Mouse (Mus musculus) CH12.LX (cell line): ENCODE data around the gene Cd55. TPM values are rescaled to one million over a fixed set of nuclear protein-coding genes. Genes with fewer than 3 reads are reported as not detected.

Experiments
- DNase-seq: peaks from one replicate; pipeline ENCODE4 v3.0.0-alpha.2; 2013; ENCODE audit errors: extremely low read depth
- H3K27ac ChIP-seq: 2 replicates; pipeline ENCODE4 v1.5.1; 2012; ENCODE audit warnings: low read depth, mild to moderate bottlenecking, control low read depth, moderate library complexity; ENCODE audit not compliant: insufficient read depth
- H3K27me3 ChIP-seq: replicated peaks from 2 replicates; pipeline ENCODE3; 2012; ENCODE audit warnings: inconsistent platforms
- H3K36me3 ChIP-seq, 2 experiments: replicated peaks in 1 of 2; 2 replicates each; pipeline versions ENCODE3 to v1.6.1; 2012; ENCODE audit warnings: inconsistent platforms in 1 of 2, low read length in 1 of 2, mild to moderate bottlenecking in 1 of 2, mixed read lengths in 1 of 2, moderate library complexity in 1 of 2; ENCODE audit not compliant: control insufficient read depth in 1 of 2, insufficient read depth in 1 of 2
- H3K4me1 ChIP-seq, 2 experiments: 2 replicates each; pipeline ENCODE4 v1.6.1; 2012; ENCODE audit warnings: inconsistent platforms in 1 of 2, moderate library complexity in 1 of 2; ENCODE audit not compliant: insufficient read depth in 2 of 2, control insufficient read depth in 1 of 2
- H3K4me2 ChIP-seq: 2 replicates; pipeline ENCODE4 v1.6.1; 2012; ENCODE audit warnings: low read depth, mild to moderate bottlenecking, control low read depth; ENCODE audit not compliant: poor library complexity, insufficient read depth, severe bottlenecking
- H3K4me3 ChIP-seq, 3 experiments: fragments of 150-350 bp in 1 of 3; sonication (generic) in 1 of 3; replicated peaks in 1 of 3; 2 replicates each; pipeline versions ENCODE3 to v1.5.1; 2011 to 2012; ENCODE audit warnings: low read depth in 2 of 3, low read length in 2 of 3, mild to moderate bottlenecking in 2 of 3, moderate library complexity in 2 of 3, control low read depth in 1 of 3, improper control_type of control experiment in 1 of 3, inconsistent platforms in 1 of 3, mixed read lengths in 1 of 3; ENCODE audit not compliant: poor library complexity in 1 of 3
- H3K79me2 ChIP-seq: replicated peaks from 2 replicates; pipeline ENCODE4 v1.6.1; 2012; ENCODE audit warnings: mild to moderate bottlenecking, moderate library complexity; ENCODE audit not compliant: control insufficient read depth, poor library complexity, insufficient read depth, severe bottlenecking; ENCODE audit errors: extremely low read depth
- H3K9ac ChIP-seq: 2 replicates; pipeline ENCODE4 v1.6.1; 2012; ENCODE audit warnings: low read depth, mild to moderate bottlenecking, control low read depth, moderate library complexity; ENCODE audit not compliant: insufficient read depth
- H3K9me3 ChIP-seq: replicated peaks from 2 replicates; pipeline ENCODE3; 2012; ENCODE audit warnings: low read length, inconsistent platforms, mixed read lengths
- BHLHE40 ChIP-seq: IDR thresholded peaks from 2 replicates; pipeline ENCODE4 v1.6.1; 2011; ENCODE audit warnings: mild to moderate bottlenecking, low read depth, low read length, improper control_type of control experiment
- CHD1 ChIP-seq: IDR thresholded peaks from 2 replicates; pipeline ENCODE4 v1.6.1; 2012; ENCODE audit warnings: low read depth, low read length, improper control_type of control experiment, inconsistent platforms
- CHD2 ChIP-seq: IDR thresholded peaks from 2 replicates; pipeline ENCODE4 v1.6.1; 2011; ENCODE audit warnings: low read length, improper control_type of control experiment
- CTCF ChIP-seq, 2 experiments: IDR thresholded peaks in 1 of 2; conservative IDR thresholded peaks in 1 of 2; 2 replicates each; pipeline ENCODE4 v1.5.1; 2011 to 2012; ENCODE audit warnings: low read depth in 2 of 2, low read length in 2 of 2, improper control_type of control experiment in 1 of 2, inconsistent platforms in 1 of 2, mild to moderate bottlenecking in 1 of 2, moderate library complexity in 1 of 2
- E2F4 ChIP-seq: IDR thresholded peaks from 2 replicates; pipeline ENCODE4 v1.6.1; 2011; ENCODE audit warnings: low read depth, low read length, improper control_type of control experiment; ENCODE audit not compliant: insufficient replicate concordance
- ELF1 ChIP-seq: IDR thresholded peaks from 2 replicates; pipeline ENCODE4 v1.6.1; 2014; ENCODE audit warnings: low read depth, mild to moderate bottlenecking, inconsistent platforms, low read length, improper control_type of control experiment
- ETS1 ChIP-seq: conservative IDR thresholded peaks from 2 replicates; pipeline ENCODE4 v1.6.1; 2012; ENCODE audit warnings: low read depth, mild to moderate bottlenecking, inconsistent platforms, low read length, improper control_type of control experiment, moderate library complexity
- GABPA ChIP-seq: IDR thresholded peaks from 2 replicates; pipeline ENCODE4 v1.6.1; 2012; ENCODE audit warnings: low read depth, low read length, improper control_type of control experiment, inconsistent platforms; ENCODE audit not compliant: insufficient replicate concordance
- IRF4 ChIP-seq: IDR thresholded peaks from 2 replicates; pipeline ENCODE4 v1.6.1; 2014; ENCODE audit warnings: low read depth, mild to moderate bottlenecking, inconsistent platforms, low read length, improper control_type of control experiment
- JUN ChIP-seq: IDR thresholded peaks from 2 replicates; pipeline ENCODE4 v1.6.1; 2011; ENCODE audit warnings: low read depth, mild to moderate bottlenecking, low read length, improper control_type of control experiment, moderate library complexity; ENCODE audit not compliant: insufficient read depth
- MAFK ChIP-seq: IDR thresholded peaks from 2 replicates; pipeline ENCODE4 v1.6.1; 2011; ENCODE audit warnings: low read length, improper control_type of control experiment; ENCODE audit not compliant: insufficient replicate concordance
- MAZ ChIP-seq: IDR thresholded peaks from 2 replicates; pipeline ENCODE4 v1.6.1; 2012; ENCODE audit warnings: low read depth, mild to moderate bottlenecking, inconsistent platforms, low read length, improper control_type of control experiment, moderate library complexity
- MEF2A ChIP-seq: IDR thresholded peaks from 2 replicates; pipeline ENCODE4 v1.6.1; 2014; ENCODE audit warnings: low read depth, mild to moderate bottlenecking, inconsistent platforms, low read length, improper control_type of control experiment, borderline replicate concordance
- MXI1 ChIP-seq: IDR thresholded peaks from 2 replicates; pipeline ENCODE4 v1.6.1; 2011; ENCODE audit warnings: mild to moderate bottlenecking, low read depth, low read length, improper control_type of control experiment
- MYC ChIP-seq: IDR thresholded peaks from 2 replicates; pipeline ENCODE4 v1.6.1; 2011; ENCODE audit warnings: low read depth, mild to moderate bottlenecking, improper control_type of control experiment, low read length
- NELFE ChIP-seq: IDR thresholded peaks from 2 replicates; pipeline ENCODE4 v1.6.1; 2011; ENCODE audit warnings: low read depth, low read length, improper control_type of control experiment
- NRF1 ChIP-seq: IDR thresholded peaks from 2 replicates; pipeline ENCODE4 v1.6.1; 2014; ENCODE audit warnings: low read depth, mild to moderate bottlenecking, inconsistent platforms, low read length, improper control_type of control experiment, moderate library complexity
- PAX5 ChIP-seq: IDR thresholded peaks from 2 replicates; pipeline ENCODE4 v1.6.1; 2012; ENCODE audit warnings: low read length, inconsistent platforms, mixed read lengths
- POLR2AphosphoS2 ChIP-seq: IDR thresholded peaks from 2 replicates; pipeline ENCODE4 v1.6.1; 2011; ENCODE audit warnings: low read depth, low read length, improper control_type of control experiment
- RAD21 ChIP-seq: IDR thresholded peaks from 2 replicates; pipeline ENCODE4 v1.6.1; 2011; ENCODE audit warnings: low read depth, mild to moderate bottlenecking, low read length, improper control_type of control experiment, moderate library complexity
- RCOR1 ChIP-seq: conservative IDR thresholded peaks from 2 replicates; pipeline ENCODE4 v1.6.1; 2012; ENCODE audit warnings: low read depth, mild to moderate bottlenecking, inconsistent platforms, low read length, improper control_type of control experiment
- SIN3A ChIP-seq: IDR thresholded peaks from 2 replicates; pipeline ENCODE4 v1.6.1; 2012; ENCODE audit warnings: low read length, improper control_type of control experiment, inconsistent platforms
- SMC3 ChIP-seq: IDR thresholded peaks from 2 replicates; pipeline ENCODE4 v1.6.1; 2011; ENCODE audit warnings: low read depth, low read length, improper control_type of control experiment
- TBP ChIP-seq: conservative IDR thresholded peaks from 2 replicates; pipeline ENCODE4 v1.6.1; 2011; ENCODE audit warnings: low read depth, low read length, improper control_type of control experiment
- TCF12 ChIP-seq: IDR thresholded peaks from 2 replicates; pipeline ENCODE4 v1.6.1; 2014; ENCODE audit warnings: low read depth, mild to moderate bottlenecking, inconsistent platforms, low read length, improper control_type of control experiment
- UBTF ChIP-seq: IDR thresholded peaks from 2 replicates; pipeline ENCODE4 v1.6.1; 2012; ENCODE audit warnings: low read depth, mild to moderate bottlenecking, inconsistent platforms, low read length, improper control_type of control experiment, moderate library complexity
- USF1 ChIP-seq: IDR thresholded peaks from 2 replicates; pipeline ENCODE4 v1.6.1; 2014; ENCODE audit warnings: low read depth, mild to moderate bottlenecking, inconsistent platforms, low read length, improper control_type of control experiment
- USF2 ChIP-seq: conservative IDR thresholded peaks from 2 replicates; pipeline ENCODE4 v1.6.1; 2011; ENCODE audit warnings: low read depth, low read length, improper control_type of control experiment
- ZC3H11A ChIP-seq: IDR thresholded peaks from 2 replicates; pipeline ENCODE4 v1.6.1; 2012; ENCODE audit warnings: low read depth, mild to moderate bottlenecking, inconsistent platforms, low read length, improper control_type of control experiment
- ZKSCAN1 ChIP-seq: IDR thresholded peaks from 2 replicates; pipeline ENCODE4 v1.6.1; 2012; ENCODE audit warnings: low read depth, inconsistent platforms, low read length, improper control_type of control experiment, borderline replicate concordance
- ZMIZ1 ChIP-seq: IDR thresholded peaks from 2 replicates; pipeline ENCODE4 v1.6.1; 2012; ENCODE audit warnings: low read depth, mild to moderate bottlenecking, inconsistent platforms, low read length, improper control_type of control experiment
- ZNF384 ChIP-seq: IDR thresholded peaks from 2 replicates; pipeline ENCODE4 v1.6.1; 2012; ENCODE audit warnings: low read depth, low read length, improper control_type of control experiment, inconsistent platforms
- dilution Hi-C: fragments of 300-500 bp; cut with MboI; formaldehyde crosslinking; loops from 2 replicates; pipeline ENCODE4 v1.14.3; 2020; ENCODE audit warnings: low sequenced_read_pairs; ENCODE audit not compliant: extremely low pct_unique_long_range_greater_than_20kb, extremely low pct_ligation_motif_present
- in situ Hi-C: fragments of 300-500 bp; cut with MboI; formaldehyde crosslinking; loops from 3 replicates; pipeline ENCODE4 v1.14.3; 2019; ENCODE audit warnings: low sequenced_read_pairs, low pct_ligation_motif_present, low pct_unique_long_range_greater_than_20kb, mixed read lengths
- polyA plus RNA-seq: library from polyadenylated mRNA; unstranded; fragments of >175 nt; gene quantifications from 2 replicates; pipeline ENCODE4 v1.2.1, GENCODE M21; 2012; ENCODE audit warnings: low read depth; ENCODE audit not compliant: insufficient read length
- total RNA-seq, 2 experiments: library from RNA; depleted of rRNA; stranded (reverse); fragments of 300-350 nt in 1 of 2; fragments of >200 nt in 1 of 2; gene quantifications; 2 replicates each; pipeline ENCODE4 v1.2.3; 2012 to 2014

The Cd55 gene
- 0.25 and 1.0 TPM in 2 replicates for total RNA-seq (2012; rRNA removed)
- total RNA-seq (2014; rRNA removed) = 1.5 and 1.7 TPM in 2 replicates
- 1.1 and 1.8 TPM in 2 replicates for polyA plus RNA-seq

DNA sequence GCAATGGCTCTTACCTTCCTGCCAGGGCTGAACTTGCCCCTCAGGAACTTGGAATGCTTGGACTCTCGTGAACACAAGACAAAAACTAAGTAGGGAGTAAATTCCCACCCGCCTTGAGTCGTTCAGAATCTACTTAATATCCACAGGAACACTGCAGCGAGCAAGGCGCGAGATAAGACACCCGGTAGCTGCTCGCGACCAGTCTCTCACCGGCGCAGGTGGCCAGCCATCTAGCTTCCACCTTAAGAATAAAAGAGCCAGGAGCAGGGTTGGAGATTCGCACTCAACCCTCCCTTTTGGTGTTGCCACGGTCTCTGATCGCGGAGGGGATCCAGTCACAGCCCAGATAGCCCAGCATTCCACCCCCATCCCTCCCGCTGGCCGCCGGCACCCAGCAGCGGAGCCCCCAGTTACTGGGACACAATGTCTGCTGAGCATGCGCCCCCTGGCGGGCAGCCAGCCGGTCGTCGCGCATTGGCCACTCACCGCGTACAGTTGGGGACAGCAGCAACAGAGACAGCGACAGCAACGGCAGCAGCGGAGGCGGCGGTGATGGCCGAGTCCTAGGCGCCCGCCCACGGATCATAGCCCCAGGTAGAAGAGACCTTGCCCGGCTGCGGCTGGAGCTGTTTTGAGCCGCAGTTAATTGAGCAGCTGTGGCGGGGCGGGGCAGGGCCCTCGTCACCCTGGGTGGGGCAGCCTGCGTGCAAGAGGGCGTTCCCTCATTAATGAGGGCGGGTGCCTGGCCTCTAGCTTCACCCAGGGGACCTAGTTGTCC lies at the start of gene Cd55:
TSS of gene Cd55 (minus strand) at position 661 of the 778 bp plus-strand sequence.
- Histone ChIP-seq H3K27ac (no peak within 1 kb of the TSS), H3K9ac (peak within 1 kb of the TSS; percentile 5; the same call in 1 of the 2 replicates), H3K4me2 (peak within 1 kb of the TSS; percentile 83), H3K36me3 (no peaks in the 10 kb centered on the region)
- dilution Hi-C loops = no loop called here
- in situ Hi-C loops = no loop called here
- TF ChIP-seq NRF1 (peak; percentile 64), POLR2AphosphoS2 (no peak), TBP (no peak), ZC3H11A (no peak), UBTF (0 out of 2 replicates have a peak, but pooled peaks have one; percentile 82), ZKSCAN1 (no peak), IRF4 (peak; percentile 6; the same call in 1 of the 2 replicates), NELFE (no peak; the same call in 1 of the 2 replicates), MAFK (no peak), MAZ (0 out of 2 replicates have a peak, but pooled peaks have one; percentile 69), CHD2 (no peak), ETS1 (no peak), JUN (no peak), USF1 (no peak), ZNF384 (no peak), MYC (no peak), MEF2A (0 out of 2 replicates have a peak, but pooled peaks have one; percentile 21), RCOR1 (no peak), ELF1 (no peak), TCF12 (0 out of 2 replicates have a peak, but pooled peaks have one; percentile 37), RAD21 (peak; percentile 17), ZMIZ1 (no peak), SIN3A (peak; percentile 39; the same call in 1 of the 2 replicates), CTCF (conservative IDR thresholded peaks at IDR 0.05 in 1 of 2, IDR thresholded peaks at IDR 0.05 in 1 of 2; ENCODE audit: low read depth in 2 of 2, low read length in 2 of 2) (peak; percentile 21 to 75; a peak in 3 of 4 replicates), CHD1 (no peak), BHLHE40 (no peak), E2F4 (no peak), USF2 (no peak), SMC3 (peak; percentile 36), MXI1 (peak; percentile 29; the same call in 1 of the 2 replicates), GABPA (no peak), PAX5 (no peak)
- TF ChIP-seq, all 38 proteins: peak for 11
- no peaks in the 10 kb centered on the region for H3K9me3 ChIP-seq
- peaks cover 0 to 3% of the 10 kb centered on the region in 2 experiments; a peak in 2 of 4 replicates for H3K4me1 ChIP-seq
- peaks cover 2% of the 10 kb centered on the region for H3K27me3 ChIP-seq
- peak within 1 kb of the TSS; percentile 38 to 60 (median 54) for H3K4me3 ChIP-seq
- H3K79me2 ChIP-seq = no peaks in the 10 kb centered on the region
- peak; percentile 78 for DNase-seq
